Comparison of ENCODE assay signal across 22 mouse cellular contexts in genomic region chr14:7800611-7801010, GRCm38 (mm10). TPM values are rescaled to one million over a fixed set of nuclear protein-coding genes. Genes with fewer than 3 reads are reported as not detected.
"Had no signal": no experiment of that assay in that cellular context is flagged by ENCODE, and none has a peak within 500 bp of the region (broad histone marks: within the 10 kb centered on the region; RNA-seq: fewer than 3 reads in every experiment).

No protein-coding gene starts in this region.

- ATAC-seq: liver, postnatal 0 days; lung, postnatal 0 days; midbrain, embryonic 13.5 days; midbrain, embryonic 16.5 days had no signal

- H3K4me3 ChIP-seq: limb, embryonic 12.5 days; limb, embryonic 15.5 days; megakaryocyte, embryonic 14.5 days; midbrain, embryonic 10.5 days; midbrain, embryonic 13.5 days had no signal

- H3K27ac ChIP-seq: kidney, postnatal 0 days; limb, embryonic 12.5 days; limb, embryonic 15.5 days; liver, embryonic 14.5 days; midbrain, embryonic 10.5 days; midbrain, embryonic 13.5 days; stomach, postnatal 0 days had no signal

- DNase-seq: kidney, adult 2 months; kidney, postnatal 25 days; left cerebral cortex, postnatal 4 days; liver, postnatal 0 days; lung, embryonic 14.5 days; right cerebral cortex, postnatal 14 days; right cerebral cortex, postnatal 4 days; thymus, postnatal 25 days had no signal

RNA-seq across cellular contexts. Expression of gene Gm26661, which starts 9.2 kb away (rescaled TPM):
- total RNA-seq: layer of hippocampus, adult 8-10 months; layer of hippocampus, postnatal 14 days; left cerebral cortex, adult 8-10 months; left cerebral cortex, postnatal 14 days; left cerebral cortex, postnatal 4 days had no signal
